Mouse (Mus musculus): ENCODE measurements around the gene Rft1.

Rft1 gene

DNA sequence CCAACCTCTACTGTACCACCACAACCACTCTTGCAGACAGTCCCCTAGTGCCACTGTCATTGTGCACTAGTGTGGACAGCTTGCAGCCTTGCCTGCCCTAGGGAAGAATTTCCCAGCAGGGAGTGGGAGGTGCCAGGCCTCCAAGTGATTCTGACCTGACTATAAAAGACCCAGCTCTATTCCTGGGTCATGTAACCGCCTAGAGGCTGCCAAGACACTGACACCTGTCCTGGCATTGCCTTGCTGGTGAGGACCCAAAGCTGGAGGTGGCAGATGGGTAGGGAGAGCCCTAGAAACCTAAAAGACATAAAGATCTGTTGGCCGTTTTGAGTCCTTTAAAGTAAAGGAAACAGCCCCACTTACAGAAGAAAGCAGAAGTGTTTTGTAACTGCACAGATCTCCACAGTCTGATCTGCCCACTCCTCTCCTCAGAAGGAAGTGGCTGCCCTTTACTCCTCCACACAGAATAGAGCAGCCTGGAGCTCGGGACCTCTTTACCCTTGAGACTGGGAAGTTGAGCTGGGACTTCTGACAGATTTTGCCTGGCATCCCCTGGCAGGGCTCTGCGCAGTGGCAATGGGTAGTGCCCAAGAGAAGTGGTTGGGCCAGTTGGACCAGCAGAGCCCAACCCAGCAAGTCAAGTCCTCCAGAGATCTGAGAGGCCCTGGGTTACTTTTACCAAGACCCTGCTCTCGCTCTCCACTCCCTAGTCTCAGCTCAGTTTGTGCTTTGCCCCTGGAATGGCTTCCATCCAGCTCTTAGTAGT, 23.2 kb upstream of the Rft1 start:
- DNase-seq (ENCODE audit: low spot score) = no peak

- no peak for DNase-seq (ENCODE audit: low spot score)
Observed at GRCm38 (mm10) chr14:30631834-30632233, 22.3 kb upstream of the Rft1 start.

DNA sequence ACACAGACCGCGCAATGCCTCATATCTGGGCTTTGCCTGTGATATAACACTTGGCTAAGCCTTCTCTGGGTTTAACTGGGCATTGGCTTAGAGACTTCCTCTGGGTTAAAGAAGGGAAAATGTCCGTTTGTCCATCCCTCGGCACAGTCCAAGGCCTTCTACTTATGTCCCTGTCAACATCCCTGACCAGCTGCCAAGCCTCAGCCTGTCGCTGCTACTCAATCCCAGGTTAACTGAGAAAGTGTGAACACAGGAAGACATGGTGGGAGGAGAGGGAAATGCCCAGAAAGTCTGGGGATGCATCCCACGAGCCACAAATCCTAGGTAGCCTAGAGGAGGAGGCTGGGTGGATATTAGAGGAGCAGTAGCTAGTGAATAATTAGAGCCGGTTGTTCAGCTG, 20.5 kb upstream of the Rft1 start:
- DNase-seq (ENCODE audit: low spot score) = no peak

- no peak for DNase-seq (ENCODE audit: low spot score)
Observed at GRCm38 (mm10) chr14:30634418-30634817, 19.7 kb upstream of the Rft1 start.

DNA sequence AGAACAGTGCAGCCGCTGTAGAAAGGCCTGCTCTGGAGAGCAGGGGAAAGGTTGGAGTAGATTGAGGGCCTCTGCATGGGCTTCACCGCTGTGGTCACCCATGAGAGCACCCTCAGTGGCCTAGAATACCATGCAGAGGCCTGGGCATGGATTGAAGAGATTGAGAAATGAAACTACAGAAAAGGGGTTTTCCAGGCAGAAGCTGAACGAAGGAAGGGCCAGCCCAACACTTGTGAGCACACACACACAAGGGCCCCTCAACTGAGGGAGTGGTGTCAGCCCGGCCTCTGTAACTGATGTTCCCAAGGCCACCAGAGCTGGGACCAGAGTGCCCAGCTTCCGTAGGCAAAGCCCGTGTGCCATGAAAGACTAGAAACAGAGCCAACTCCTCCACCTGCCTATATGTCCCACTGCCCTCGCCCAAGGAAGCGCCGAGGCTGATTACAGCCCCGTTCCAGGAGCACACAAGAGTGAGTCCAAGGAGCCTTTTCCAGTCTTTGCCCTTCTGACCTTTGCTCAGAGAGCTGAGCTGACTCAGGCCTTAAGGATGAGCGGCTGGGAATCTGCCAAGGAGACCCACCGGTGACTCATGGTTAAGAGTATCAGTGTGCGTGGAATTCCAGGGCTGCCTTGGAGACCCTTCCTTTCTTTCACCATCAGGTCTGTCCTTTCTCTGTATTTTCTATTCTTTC, 18.8 kb upstream of the Rft1 start:
- no peak for DNase-seq (ENCODE audit: low spot score)

GRCm38 (mm10) chr14:30636499-30636898, 17.7 kb upstream of the Rft1 start:
- DNase-seq (ENCODE audit: low spot score) = no peak

GRCm38 (mm10) chr14:30637087-30637486, 17.1 kb upstream of the Rft1 start:
- no peak for DNase-seq (ENCODE audit: low spot score)

DNA sequence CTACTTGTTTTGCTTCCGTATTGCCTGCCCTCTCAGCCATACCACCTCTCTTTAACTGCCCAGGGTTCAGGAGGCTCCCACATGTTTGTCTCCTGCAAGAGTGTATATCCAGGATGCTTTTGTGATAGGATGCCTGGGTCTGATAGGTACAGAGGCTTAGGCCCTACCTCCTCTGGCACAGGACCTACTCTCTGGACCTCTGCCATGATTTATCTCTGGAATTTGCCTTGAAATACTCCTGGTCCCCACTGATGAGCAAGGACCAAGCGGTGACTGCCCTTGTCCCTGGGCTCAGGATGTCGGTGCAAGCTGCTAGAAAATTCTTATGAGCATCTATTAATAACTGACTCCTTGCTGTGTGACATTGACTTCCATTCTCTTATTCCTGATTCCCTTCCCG, 16.2 kb upstream of the Rft1 start:
- DNase-seq (ENCODE audit: low spot score) = no peak

GRCm38 (mm10) chr14:30638686-30639085, 15.5 kb upstream of the Rft1 start:
- DNase-seq (ENCODE audit: low spot score) = no peak

- DNase-seq (ENCODE audit: low spot score) = no peak
Observed at GRCm38 (mm10) chr14:30641748-30642147, 12.4 kb upstream of the Rft1 start.

DNA sequence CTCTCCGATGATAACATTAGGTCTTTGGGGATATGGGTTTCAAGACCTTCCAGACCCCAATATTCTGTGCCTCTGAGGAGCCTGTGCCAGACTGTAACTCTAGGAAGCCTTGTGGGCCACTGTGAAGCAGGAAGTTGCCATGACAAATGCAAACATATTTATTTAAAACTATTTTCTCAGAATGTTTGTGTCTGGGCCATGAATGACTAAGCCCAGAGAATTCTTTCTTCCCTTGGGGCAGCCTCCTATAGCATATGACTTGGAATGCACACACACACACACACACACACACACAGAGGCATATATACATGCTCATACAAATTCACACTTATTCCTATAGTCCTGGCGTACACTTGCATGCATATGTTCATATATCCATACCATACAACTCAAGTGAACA, 10.1 kb upstream of the Rft1 start:
- DNase-seq (ENCODE audit: low spot score) = no peak

- DNase-seq (ENCODE audit: low spot score) = no peak
Observed at GRCm38 (mm10) chr14:30645066-30645465, 9.1 kb upstream of the Rft1 start.

DNA sequence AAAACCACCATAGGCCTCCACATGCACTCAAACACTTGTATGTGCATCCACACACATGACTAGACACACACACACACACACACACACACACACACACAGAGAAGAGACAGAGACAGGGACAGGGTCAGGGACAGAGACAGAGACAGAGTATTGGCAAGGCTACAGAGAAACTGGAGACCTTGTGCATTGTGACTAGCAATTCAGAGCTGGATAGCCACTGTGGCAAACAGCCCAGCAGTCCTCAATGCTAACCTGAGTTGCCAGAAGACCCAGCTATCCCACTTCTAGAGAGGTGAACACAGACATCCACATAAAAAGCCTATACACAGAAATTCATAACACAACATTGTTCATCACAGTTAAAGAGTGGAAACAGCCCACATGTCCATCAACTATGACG, 7.7 kb upstream of the Rft1 start:
- DNase-seq (ENCODE audit: low spot score) = no peak

- no peak for DNase-seq (ENCODE audit: low spot score)
Observed at GRCm38 (mm10) chr14:30648478-30648877, 5.7 kb upstream of the Rft1 start.

- DNase-seq (ENCODE audit: low spot score) = no peak
Observed at GRCm38 (mm10) chr14:30649745-30650144, 4.4 kb upstream of the Rft1 start.

- peak; percentile 44 for DNase-seq (ENCODE audit: low spot score)
Observed at GRCm38 (mm10) chr14:30650969-30651368, 3.2 kb upstream of the Rft1 start.

GRCm38 (mm10) chr14:30654691-30655228, 600 bp downstream of the Rft1 start:
- no peak for DNase-seq (ENCODE audit: low spot score)

DNA sequence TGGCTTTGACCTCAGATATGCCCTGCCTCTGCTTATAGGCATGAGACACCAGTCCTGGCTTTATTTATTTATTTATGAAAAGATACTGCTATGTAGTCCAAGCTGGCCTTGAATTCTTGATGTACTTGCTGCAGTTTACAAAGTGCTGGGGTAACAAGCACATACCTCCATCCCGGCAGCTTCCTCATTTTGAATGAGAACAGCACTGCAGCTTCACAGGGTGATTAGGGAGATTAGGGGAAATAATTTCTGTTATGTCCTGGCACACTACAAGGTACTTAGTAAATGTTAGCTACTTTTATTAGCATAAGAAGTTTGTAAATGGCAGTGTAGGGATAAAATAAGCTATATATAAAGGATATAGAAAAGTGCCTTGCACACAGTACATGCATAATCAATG, 1.4 kb downstream of the Rft1 start:
- no peak for DNase-seq (ENCODE audit: low spot score)

DNA sequence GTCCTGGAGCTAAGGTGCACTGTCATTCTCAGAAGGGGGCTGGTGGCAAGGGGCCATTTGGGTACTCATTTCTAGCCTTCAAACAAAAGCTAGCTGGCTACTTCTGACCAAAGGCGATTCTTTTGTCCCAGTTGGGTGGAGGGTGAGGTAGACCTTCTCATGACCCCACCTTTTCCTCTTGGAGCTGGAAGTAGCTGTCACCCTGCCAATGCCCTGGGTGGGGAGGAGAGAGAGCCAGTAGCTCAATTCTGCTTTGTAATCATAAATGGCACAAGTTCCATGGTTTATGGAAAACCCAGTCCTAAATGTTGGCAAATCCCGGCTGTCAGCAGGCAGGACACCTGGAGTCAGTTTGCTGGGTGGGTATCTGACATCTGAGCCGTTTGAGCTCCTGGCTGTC, 11.9 kb downstream of the Rft1 start:
- DNase-seq (ENCODE audit: low spot score) = no peak

DNA sequence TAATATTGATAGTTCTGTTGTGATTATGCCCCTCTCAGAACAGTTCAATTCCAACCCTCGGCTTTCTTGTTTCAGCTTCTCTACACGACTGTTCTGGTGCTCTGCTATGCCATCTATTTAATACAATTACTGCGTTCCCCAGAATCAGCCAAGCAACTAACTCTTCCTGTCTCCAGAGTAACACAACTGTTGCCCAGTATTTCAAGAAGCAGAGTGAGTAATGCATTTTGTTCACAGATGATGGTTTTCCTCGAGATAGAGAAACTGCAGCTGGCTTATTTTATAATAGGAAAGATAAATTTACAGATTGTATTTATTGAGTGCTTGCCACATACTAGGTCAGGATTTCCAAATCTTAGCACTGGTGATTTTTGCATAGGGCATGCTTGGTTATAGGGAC, 12.4 kb downstream of the Rft1 start:
- DNase-seq (ENCODE audit: low spot score) = no peak

DNA sequence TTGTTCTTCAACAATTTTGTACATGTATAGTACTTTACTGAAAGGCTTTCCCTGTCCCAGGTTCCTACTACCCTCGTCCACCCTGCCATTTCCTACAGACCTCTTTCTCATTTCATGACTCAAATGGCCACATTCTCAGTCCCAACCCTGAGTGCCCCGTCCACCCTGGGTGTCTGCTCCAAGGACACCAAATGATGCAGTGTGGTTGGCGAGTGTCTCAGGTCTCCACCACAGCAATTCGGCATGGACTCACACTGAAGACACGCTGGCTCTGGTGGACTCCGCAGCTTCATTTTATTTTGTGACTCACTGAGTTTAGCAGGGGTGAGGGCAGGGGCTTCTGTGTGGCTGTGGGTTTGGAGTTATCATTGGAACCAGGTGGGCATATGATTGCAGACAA, 16.0 kb downstream of the Rft1 start:
- DNase-seq (ENCODE audit: low spot score) = no peak

DNA sequence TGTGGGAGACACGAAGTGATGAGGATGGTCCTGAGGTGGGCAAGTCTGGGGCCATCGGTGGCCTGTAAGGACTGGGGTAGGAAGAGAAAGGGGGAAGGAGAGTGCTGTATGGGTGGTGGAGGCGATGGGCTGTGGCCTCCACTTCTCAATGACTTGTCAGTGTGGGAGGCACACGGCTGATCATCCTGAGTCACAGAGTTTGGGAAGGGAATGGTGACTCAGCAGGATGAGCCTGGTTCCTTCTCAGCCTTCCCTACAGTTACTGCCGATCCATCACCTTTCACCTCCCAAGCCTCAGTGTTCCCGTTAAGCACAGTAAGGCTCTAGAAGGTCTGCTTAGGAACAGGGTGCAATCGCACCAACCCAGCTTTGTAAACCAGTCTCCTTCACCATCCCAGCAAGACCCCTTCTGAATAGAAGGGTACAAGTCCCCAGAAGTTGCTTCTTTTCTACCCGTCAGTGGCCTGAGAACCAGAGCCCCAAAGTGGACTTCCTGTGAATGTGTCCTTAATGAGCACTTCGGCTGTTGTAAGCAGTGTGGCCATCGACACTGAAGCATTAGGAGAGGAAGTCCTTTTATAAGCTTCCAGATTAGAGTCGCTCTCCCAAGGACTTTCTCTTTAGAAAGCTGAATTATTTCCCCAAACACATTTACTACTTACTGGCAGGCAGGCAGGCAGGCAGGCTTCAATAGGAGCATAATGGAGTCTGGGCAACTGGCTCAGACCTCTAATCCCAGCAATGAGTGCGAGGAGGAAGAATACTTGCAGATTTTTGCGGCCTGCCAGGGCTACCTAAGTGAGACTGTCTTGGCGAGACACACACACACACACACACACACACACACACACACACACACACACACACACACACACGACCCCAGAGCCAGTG, 17.2 kb downstream of the Rft1 start:
- DNase-seq (ENCODE audit: low spot score) = peak; percentile 26

DNA sequence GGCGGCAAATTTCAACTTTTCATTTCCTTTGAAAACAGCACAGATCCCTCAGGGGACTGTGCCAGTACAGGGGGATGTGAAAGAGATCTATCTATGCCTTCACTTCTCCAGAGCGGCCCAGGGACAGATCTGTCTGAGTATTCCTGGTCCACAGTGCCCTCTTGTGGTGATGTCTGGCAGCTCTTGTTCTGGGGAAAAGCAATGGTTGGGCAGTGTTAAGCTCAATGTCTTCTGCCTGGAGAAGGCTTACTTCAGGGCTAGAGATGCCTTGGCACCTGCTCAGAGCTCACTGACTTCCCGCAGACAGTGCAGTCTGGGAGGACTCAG, 17.8 kb downstream of the Rft1 start:
- DNase-seq (ENCODE audit: low spot score) = peak; percentile 95
